Mouse (Mus musculus) cerebellum, adult 2 months (tissue): ENCODE measurements around the gene Ghr. TPM values are rescaled to one million over a fixed set of nuclear protein-coding genes. Genes with fewer than 3 reads are reported as not detected.

Source experiments
- DNase-seq, 2 experiments: peaks; one replicate each; pipeline ENCODE4 v3.0.0; 2021
- H3K27ac ChIP-seq: fragments of 200-500 bp; 2 replicates; pipeline ENCODE4 v1.5.1; 2012; ENCODE audit warnings: low read length, control low read depth, inconsistent platforms; ENCODE audit not compliant: insufficient read depth
- H3K27me3 ChIP-seq: fragments of 200-500 bp; 2 replicates; pipeline ENCODE4 v1.6.1; 2012; ENCODE audit warnings: inconsistent platforms, mild to moderate bottlenecking, low read length, moderate library complexity; ENCODE audit not compliant: control insufficient read depth, insufficient read depth
- H3K4me1 ChIP-seq: fragments of 200-500 bp; 2 replicates; pipeline ENCODE4 v1.6.1; 2011; ENCODE audit warnings: low read length; ENCODE audit not compliant: control insufficient read depth, insufficient read depth
- H3K4me3 ChIP-seq: fragments of 200-500 bp; replicated peaks from 2 replicates; pipeline ENCODE3; 2011; ENCODE audit warnings: mild to moderate bottlenecking, low read depth, low read length, control low read depth; ENCODE audit not compliant: insufficient read depth
- CTCF ChIP-seq: fragments of 200-500 bp; IDR thresholded peaks from 2 replicates; pipeline ENCODE4 v1.5.1; 2011; ENCODE audit warnings: low read depth, mild to moderate bottlenecking, control low read depth, low read length, moderate library complexity, borderline replicate concordance; ENCODE audit not compliant: insufficient read depth
- POLR2A ChIP-seq: fragments of 200-500 bp; IDR thresholded peaks from 2 replicates; pipeline ENCODE4 v1.6.1; 2011; ENCODE audit warnings: low read length, control low read depth, borderline replicate concordance; ENCODE audit not compliant: insufficient read depth
- WGBS: fragments of 180-500 bp; shearing (Covaris S2); methylation state at CpG from one replicate; pipeline ENCODE4 v1.1.7; 2018; 5-methylcytosine and 5-hydroxymethylcytosine counted together
- polyA plus RNA-seq: library from polyadenylated mRNA; depleted of rRNA; stranded (reverse); fragments of >200 nt; gene quantifications from 2 replicates; pipeline ENCODE4 v1.2.3, GENCODE M21; 2012

Ghr gene
- polyA plus RNA-seq, 1 experiment: 5.0 TPM

GRCm38 (mm10) chr15:3455572-3455971 lies 127.7 kb downstream of the Ghr start:
- TF ChIP-seq CTCF (no peak), POLR2A (no peak)

DNA sequence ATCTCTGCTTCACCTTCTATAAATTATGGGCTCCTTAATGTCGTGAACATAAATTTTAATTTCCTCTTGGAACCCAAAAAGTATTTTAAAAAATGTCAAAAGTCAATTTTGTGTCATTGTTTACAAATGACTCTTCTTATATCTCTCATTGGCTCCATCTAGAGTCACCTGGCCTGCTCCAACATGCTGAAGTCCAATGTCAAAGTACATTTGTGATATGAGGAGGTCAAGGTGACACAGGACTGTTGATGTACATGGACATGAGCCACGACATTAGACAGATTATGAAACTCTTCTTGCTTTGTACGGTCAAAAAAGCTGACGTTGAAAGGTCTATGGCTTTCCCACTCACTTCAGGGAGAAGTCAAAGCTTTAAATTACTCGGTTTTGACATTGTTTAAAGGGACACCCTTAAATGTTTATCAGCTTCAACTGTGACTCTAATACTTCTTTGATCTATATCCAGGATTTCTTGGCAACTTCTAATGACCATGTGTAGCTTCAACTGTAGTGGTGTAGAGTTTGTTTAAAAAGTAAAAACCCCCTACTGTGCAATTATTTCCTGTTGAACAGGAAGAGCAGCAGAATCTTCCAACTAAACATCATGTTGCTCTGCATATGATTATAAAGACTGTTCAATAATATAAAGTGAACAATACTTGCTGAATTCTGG lies 131.1 kb downstream of the Ghr start:
- DNase-seq: no peak
- 50% methylated on average over 5 of the region's 5 CpGs for whole genome bisulfite sequencing
- TF ChIP-seq POLR2A (no peak), CTCF (no peak)
- no peak overlapping the region for H3K4me3 ChIP-seq
- no peak overlapping the region for H3K27ac ChIP-seq
- no peaks in the 10 kb centered on the region for H3K4me1 ChIP-seq
- H3K27me3 ChIP-seq: no peaks in the 10 kb centered on the region

More at GRCm38 (mm10) chr15:3455572-3455971, 127.7 kb downstream of the Ghr start:
- Histone ChIP-seq H3K27me3 (no peaks in the 10 kb centered on the region), H3K4me3 (no peak overlapping the region), H3K4me1 (no peaks in the 10 kb centered on the region), H3K27ac (no peak overlapping the region)
- no peak for DNase-seq

DNA sequence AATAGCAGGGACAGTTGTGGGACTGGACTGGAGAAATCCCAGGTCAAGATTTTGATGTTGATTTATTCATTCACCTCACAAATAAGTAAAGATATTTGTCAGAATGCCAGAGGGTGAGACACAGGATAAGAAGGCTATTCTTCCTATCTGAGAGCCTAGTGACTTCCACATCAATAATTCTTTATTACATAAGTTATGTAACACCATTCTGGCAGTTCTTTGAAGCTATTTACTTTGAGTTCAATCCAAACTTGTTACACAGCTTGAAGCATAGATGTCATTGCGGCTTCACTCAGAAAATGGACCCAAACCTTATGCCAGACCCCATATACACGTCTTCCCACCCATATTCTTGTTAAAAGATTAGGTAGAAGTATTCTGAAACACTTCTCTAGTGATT lies 133.7 kb downstream of the Ghr start:
- no peak for DNase-seq
- Histone ChIP-seq H3K4me1 (no peaks in the 10 kb centered on the region), H3K4me3 (no peak overlapping the region), H3K27ac (no peak overlapping the region), H3K27me3 (no peaks in the 10 kb centered on the region)
- WGBS: 61% methylated on average over 2 of the region's 2 CpGs
- TF ChIP-seq POLR2A: no peak
- TF ChIP-seq CTCF: no peak

DNA sequence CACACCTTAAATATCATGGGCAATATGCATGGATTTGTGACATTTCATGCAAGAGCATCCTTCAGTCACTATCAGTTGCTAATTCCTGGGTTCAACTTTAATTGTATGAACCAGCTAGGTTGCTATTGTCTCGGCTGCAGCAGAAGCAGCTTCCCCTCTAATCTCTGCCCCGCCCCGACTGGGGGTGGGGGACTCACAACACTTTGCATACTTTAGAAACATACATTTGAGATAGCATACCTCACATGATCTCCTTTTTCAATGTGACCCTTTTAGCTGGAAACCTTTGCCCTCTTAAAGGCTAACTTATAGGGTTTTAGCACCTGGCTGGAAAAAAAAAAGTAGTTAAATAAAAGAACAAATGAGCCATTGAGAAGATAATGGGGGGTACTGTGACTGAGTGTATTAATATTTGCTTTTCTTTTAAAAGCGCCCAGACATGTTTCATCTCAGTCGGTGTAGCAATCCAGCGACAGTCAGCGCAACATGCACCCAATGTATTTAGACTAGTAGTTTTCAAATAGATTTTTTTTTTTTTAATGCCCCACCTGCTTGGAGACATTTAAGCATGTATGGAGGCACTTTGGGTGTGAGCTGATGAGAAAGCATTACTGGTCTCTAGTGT lies 137.9 kb downstream of the Ghr start:
- H3K27ac ChIP-seq: no peak overlapping the region
- DNase-seq: no peak
- H3K4me3 ChIP-seq: no peak overlapping the region
- no peaks in the 10 kb centered on the region for H3K27me3 ChIP-seq
- TF ChIP-seq CTCF (no peak), POLR2A (no peak)
- WGBS: 85% methylated on average over 7 of the region's 7 CpGs
- no peaks in the 10 kb centered on the region for H3K4me1 ChIP-seq

DNA sequence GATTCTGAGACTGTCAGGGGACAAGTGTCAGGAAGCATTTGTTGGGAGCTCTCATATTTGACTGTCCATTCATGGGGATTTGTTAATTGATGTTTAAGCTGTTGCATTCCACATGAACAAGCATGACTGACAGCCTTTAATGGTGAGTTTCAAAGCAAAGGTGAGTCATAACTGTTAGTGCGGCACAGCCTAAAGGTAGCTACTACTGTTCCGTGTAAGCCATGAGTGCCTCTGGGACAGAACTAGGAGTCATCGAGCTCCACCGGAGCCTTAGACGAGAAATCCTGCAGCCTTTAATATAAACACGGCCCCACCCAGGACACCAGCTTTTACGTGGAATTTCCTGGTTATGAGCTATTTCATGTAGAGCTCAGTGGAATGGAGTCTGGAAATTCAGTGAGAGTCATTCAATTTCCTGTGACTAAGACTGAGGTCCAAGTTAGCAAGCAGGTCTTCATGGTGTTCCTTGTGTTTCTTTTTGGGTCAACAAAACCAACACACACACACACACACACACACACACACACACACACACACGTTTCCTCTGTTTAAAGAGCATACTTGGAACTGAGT lies 138.8 kb downstream of the Ghr start:
- no peak for TF ChIP-seq CTCF
- no peak for TF ChIP-seq POLR2A
- DNase-seq: no peak
- 90% methylated on average over 8 of the region's 8 CpGs for WGBS
- Histone ChIP-seq H3K4me3 (no peak overlapping the region), H3K27me3 (no peaks in the 10 kb centered on the region), H3K27ac (no peak overlapping the region), H3K4me1 (no peaks in the 10 kb centered on the region)

DNA sequence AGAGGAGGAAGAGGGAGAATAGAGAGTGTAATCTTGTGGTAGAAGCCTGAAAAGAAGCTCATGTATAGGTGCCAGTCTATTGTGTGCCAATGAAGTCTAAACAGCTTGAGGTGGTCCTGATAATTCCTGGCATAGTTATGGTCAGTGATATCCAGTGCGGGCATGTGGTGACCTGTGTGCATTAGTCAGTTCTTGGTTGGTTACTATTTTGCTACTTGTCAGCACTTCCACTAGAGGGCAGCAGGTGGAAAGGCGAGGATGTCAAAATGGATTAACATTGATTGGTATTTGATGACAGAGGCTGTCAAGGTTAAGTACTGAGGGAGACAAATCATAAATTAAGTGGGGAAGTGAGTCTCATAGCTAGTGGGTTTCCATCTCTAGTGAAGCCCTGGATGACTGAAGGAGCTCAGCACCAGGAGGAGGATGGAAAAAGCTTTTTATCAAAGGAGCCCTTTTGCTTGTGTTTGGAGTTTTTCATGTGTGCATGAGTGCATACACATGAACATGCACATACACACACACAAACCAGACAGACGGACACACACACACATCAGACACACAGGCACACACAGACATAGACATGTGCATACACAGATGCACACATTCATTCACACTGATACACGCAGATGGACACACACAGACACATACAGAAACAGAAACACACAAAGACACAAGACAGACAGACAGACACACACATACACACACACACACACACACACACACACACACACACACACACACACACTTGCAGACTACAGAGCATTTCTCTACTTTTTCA lies 141.6 kb downstream of the Ghr start:
- TF ChIP-seq POLR2A (no peak), CTCF (peak; percentile 21; the same call in 1 of the 2 replicates)
- Histone ChIP-seq H3K4me1 (no peaks in the 10 kb centered on the region), H3K27me3 (no peaks in the 10 kb centered on the region), H3K4me3 (no peak overlapping the region), H3K27ac (no peak overlapping the region)
- 53% methylated on average over 4 of the region's 4 CpGs for whole genome bisulfite sequencing
- DNase-seq: peak in 1 of 2 experiments; percentile 6

DNA sequence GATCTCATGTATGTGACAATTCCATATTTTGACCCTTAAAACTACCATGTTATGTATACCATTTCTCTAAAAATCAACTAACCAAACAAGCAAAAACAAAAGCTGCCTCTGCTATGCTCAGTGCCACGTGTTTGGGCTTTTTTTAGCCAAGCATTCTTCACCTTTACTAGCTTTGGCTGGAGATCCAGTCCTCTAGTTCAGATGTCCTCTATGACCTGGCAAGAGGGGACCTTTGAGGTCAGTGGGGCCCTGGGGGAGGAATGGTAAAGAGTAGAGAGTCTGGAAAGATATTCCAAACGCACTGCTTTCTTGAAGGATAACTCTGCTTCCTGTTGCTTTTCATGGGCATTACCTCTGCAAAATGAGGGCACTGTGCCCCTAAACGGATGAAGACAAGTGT lies 145.9 kb downstream of the Ghr start:
- WGBS: 67% methylated on average over 3 of the region's 3 CpGs
- Histone ChIP-seq H3K4me1 (peaks cover 4% of the 10 kb centered on the region; the same call in 1 of the 2 replicates), H3K4me3 (no peak overlapping the region), H3K27me3 (no peaks in the 10 kb centered on the region), H3K27ac (no peak overlapping the region)
- TF ChIP-seq POLR2A: no peak
- no peak for TF ChIP-seq CTCF
- no peak for DNase-seq
